Mouse (Mus musculus) hindbrain, embryonic 11.5 days (tissue): Measurements from ENCODE around the gene Hip1r. TPM values are rescaled to one million over a fixed set of nuclear protein-coding genes. Genes with fewer than 3 reads are reported as not detected.

Source experiments
- ATAC-seq: fragments of 200-750 bp; cut with Nextera tagmentation; 2 replicates; pipeline ENCODE4 v1.8.0; 2017; ENCODE audit warnings: mild to moderate bottlenecking, moderate TSS enrichment, moderate library complexity; ENCODE audit not compliant: low FRiP score
- DNase-seq: peaks from one replicate; pipeline ENCODE4 v3.0.0-alpha.2; 2015; ENCODE audit warnings: low spot score
- H3K27ac ChIP-seq: fragments of 300-500 bp; sonication (generic); 2 replicates; pipeline ENCODE4 v1.5.1; 2014; ENCODE audit warnings: mild to moderate bottlenecking, low read depth, low read length
- H3K27me3 ChIP-seq: fragments of 300-500 bp; sonication (generic); 2 replicates; pipeline ENCODE4 v1.6.1; 2014; ENCODE audit warnings: mild to moderate bottlenecking, low read length, moderate library complexity, mixed read lengths; ENCODE audit not compliant: control insufficient read depth, insufficient read depth
- H3K36me3 ChIP-seq: fragments of 300-500 bp; sonication (generic); 2 replicates; pipeline ENCODE4 v1.6.1; 2014; ENCODE audit warnings: mild to moderate bottlenecking, low read length, moderate library complexity, mixed read lengths; ENCODE audit not compliant: control insufficient read depth, insufficient read depth
- H3K4me1 ChIP-seq: fragments of 300-500 bp; sonication (generic); replicated peaks from 2 replicates; pipeline ENCODE4 v1.6.1; 2014; ENCODE audit warnings: low read length, mixed read lengths; ENCODE audit not compliant: control insufficient read depth, insufficient read depth
- H3K4me2 ChIP-seq: fragments of 300-500 bp; sonication (generic); replicated peaks from 2 replicates; pipeline ENCODE4 v1.6.1; 2014; ENCODE audit warnings: mild to moderate bottlenecking, low read depth, low read length
- H3K4me3 ChIP-seq: fragments of 300-500 bp; sonication (generic); 2 replicates; pipeline ENCODE4 v1.5.1; 2014; ENCODE audit warnings: low read depth, low read length
- H3K9ac ChIP-seq: fragments of 300-500 bp; sonication (generic); 2 replicates; pipeline ENCODE4 v1.6.1; 2014; ENCODE audit warnings: low read depth, low read length
- H3K9me3 ChIP-seq: fragments of 300-500 bp; sonication (generic); 2 replicates; pipeline ENCODE4 v1.6.1; 2016; ENCODE audit warnings: low read length; ENCODE audit not compliant: control insufficient read depth
- WGBS: fragments of 180-500 bp; shearing (Covaris S2); extraction: QIAGEN DNeasy Blood & Tissue Kit; methylation state at CpG from one replicate; pipeline ENCODE4 v1.1.7; 2014; 5-methylcytosine and 5-hydroxymethylcytosine counted together
- polyA plus RNA-seq: library from polyadenylated mRNA; unstranded; fragments of >200 nt; fragmentation: Nextera tagmentation; extraction: Ambion mirVana; gene quantifications from 2 replicates; pipeline ENCODE4 v1.2.1, GENCODE M21; 2014

Gene Hip1r
- 6.0 and 9.7 TPM in 2 replicates for polyA plus RNA-seq

DNA sequence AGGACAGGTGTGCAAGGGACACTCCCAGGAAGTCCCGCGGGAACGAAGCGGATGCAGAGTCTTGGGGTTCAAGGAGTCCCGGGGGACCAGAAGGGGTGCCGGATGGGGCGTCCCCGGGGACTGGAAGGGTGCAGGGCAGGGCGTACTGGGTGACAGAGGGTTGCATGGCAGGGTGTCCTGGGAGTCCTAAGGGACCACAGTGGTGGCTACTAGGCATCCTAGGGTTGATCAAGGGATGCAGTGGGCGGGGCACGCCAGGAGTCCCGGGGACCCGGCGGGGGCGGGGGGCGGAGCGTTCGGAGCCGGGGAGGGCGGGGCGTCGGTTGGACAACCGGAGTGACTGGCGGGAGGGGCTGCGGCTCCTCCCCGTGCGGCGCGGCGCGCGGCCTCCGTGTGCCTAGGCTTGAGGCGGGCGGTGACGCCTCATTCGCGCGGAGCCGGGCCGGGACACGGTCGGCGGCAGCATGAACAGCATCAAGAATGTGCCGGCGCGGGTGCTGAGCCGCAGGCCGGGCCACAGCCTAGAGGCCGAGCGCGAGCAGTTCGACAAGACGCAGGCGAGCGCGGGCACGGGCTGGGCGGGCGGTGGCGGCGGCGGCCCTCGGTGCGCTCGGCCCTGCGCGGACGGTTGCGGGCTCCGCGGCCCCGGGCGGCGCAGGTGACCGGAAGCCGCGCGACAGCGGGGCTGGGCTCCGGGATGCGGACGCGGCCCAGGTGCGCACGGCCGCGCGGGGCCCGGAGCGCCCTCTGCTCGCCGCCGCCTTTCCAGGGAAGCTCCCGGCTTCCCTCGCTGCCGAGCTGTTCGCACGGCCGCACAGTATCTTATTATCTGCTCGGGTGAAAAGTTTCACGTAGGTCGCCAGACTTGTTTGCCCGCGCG lies at the start of gene Hip1r:
Gene Hip1r, plus strand, starts transcription at position 330 of the 880 bp plus-strand sequence.
- ATAC-seq (peak; percentile 72), DNase-seq (peak; percentile 76)
- 2% methylated on average over 60 of the region's 106 CpGs for WGBS
- no peaks in the 10 kb centered on the region for H3K36me3 ChIP-seq
- peak within 1 kb of the TSS; percentile 66 for H3K9ac ChIP-seq
- H3K27ac ChIP-seq = 0 out of 2 replicates have a peak within 1 kb of the TSS, but pooled peaks have one; percentile 42
- H3K4me3 ChIP-seq = peak within 1 kb of the TSS; percentile 61
- H3K27me3 ChIP-seq = peaks cover 8% of the 10 kb centered on the region; the same call in 1 of the 2 replicates
- peak within 1 kb of the TSS; percentile 92 for H3K4me2 ChIP-seq
- peaks cover 3% of the 10 kb centered on the region for H3K4me1 ChIP-seq
- no peaks in the 10 kb centered on the region for H3K9me3 ChIP-seq

GRCm38 (mm10) chr5:123927118-123927517 lies 46.3 kb upstream of the Hip1r start, which contains the start of gene Gm43518:
Gene Gm43518, plus strand, starts transcription at chr5:123927418.
- Histone ChIP-seq H3K4me3 (no peak within 1 kb of the TSS), H3K9ac (no peak within 1 kb of the TSS), H3K27ac (no peak within 1 kb of the TSS), H3K9me3 (no peaks in the 10 kb centered on the region), H3K27me3 (no peaks in the 10 kb centered on the region), H3K36me3 (peaks cover 9% of the 10 kb centered on the region; the same call in 1 of the 2 replicates), H3K4me1 (no peaks in the 10 kb centered on the region), H3K4me2 (no peak within 1 kb of the TSS)
- ATAC-seq (no peak), DNase-seq (no peak)
- 95% methylated on average over 9 of the region's 9 CpGs for WGBS

- ATAC-seq (peak; percentile 97), DNase-seq (peak; percentile 98)
- Histone ChIP-seq H3K4me1 (no peaks in the 10 kb centered on the region), H3K36me3 (0 out of 2 replicates have a peak, but pooled peaks cover 3% of the 10 kb centered on the region), H3K4me2 (peak within 1 kb of the TSS; percentile 68), H3K9me3 (no peaks in the 10 kb centered on the region), H3K27me3 (no peaks in the 10 kb centered on the region), H3K9ac (peak within 1 kb of the TSS; percentile 92), H3K4me3 (peak within 1 kb of the TSS; percentile 69), H3K27ac (peak within 1 kb of the TSS; percentile 69)
- WGBS = 0% methylated on average over 51 of the region's 56 CpGs
These were observed 42.9 kb upstream of the Hip1r start, which contains the start of gene Ccdc62 for GRCm38 (mm10) chr5:123930508-123930989. Gene Ccdc62, plus strand, starts transcription at chr5:123930679.

DNA sequence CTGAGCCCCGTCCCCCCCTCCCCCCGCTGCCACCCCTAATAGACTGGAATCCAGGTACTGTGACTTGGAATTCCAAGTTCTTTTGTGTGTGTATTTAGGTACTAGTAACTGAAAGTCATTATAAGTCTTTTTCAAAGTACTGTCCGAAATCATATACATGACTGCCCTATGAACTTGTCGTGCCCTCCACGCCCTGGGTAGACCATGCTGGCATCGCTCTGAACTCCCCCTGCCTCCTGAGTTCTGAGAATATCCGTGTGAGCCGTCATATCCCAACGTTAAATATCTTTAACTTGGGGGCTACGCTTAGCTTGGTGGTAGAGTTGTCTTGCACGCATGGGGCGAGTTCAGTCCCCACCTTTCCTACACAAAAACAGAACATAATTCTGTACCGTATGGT lies 42.3 kb upstream of the Hip1r start:
- ATAC-seq (no peak), DNase-seq (no peak)
- Histone ChIP-seq H3K4me1 (no peaks in the 10 kb centered on the region), H3K4me3 (peak overlapping the region; percentile 69), H3K27me3 (no peaks in the 10 kb centered on the region), H3K9me3 (no peaks in the 10 kb centered on the region), H3K36me3 (0 out of 2 replicates have a peak, but pooled peaks cover 3% of the 10 kb centered on the region), H3K4me2 (peak overlapping the region; percentile 68), H3K27ac (no peak overlapping the region), H3K9ac (peak overlapping the region; percentile 92)
- WGBS = 54% methylated on average over 13 of the region's 13 CpGs

GRCm38 (mm10) chr5:123932927-123933326 lies 40.5 kb upstream of the Hip1r start:
- Histone ChIP-seq H3K27ac (no peak overlapping the region), H3K4me2 (no peak overlapping the region), H3K9ac (no peak overlapping the region), H3K9me3 (no peaks in the 10 kb centered on the region), H3K27me3 (no peaks in the 10 kb centered on the region), H3K4me1 (no peaks in the 10 kb centered on the region), H3K4me3 (no peak overlapping the region), H3K36me3 (no peaks in the 10 kb centered on the region)
- DNase-seq (no peak), ATAC-seq (no peak)

GRCm38 (mm10) chr5:123933556-123933955 lies 39.9 kb upstream of the Hip1r start:
- Histone ChIP-seq H3K27ac (no peak overlapping the region), H3K9ac (no peak overlapping the region), H3K9me3 (no peaks in the 10 kb centered on the region), H3K4me3 (no peak overlapping the region), H3K4me2 (no peak overlapping the region), H3K27me3 (no peaks in the 10 kb centered on the region), H3K4me1 (no peaks in the 10 kb centered on the region), H3K36me3 (no peaks in the 10 kb centered on the region)
- 87% methylated on average over 12 of the region's 12 CpGs for WGBS
- ATAC-seq (no peak), DNase-seq (no peak)

- no peaks in the 10 kb centered on the region for H3K36me3 ChIP-seq
- no peak for ATAC-seq
- DNase-seq = peak; percentile 61
- 38% methylated on average over 18 of the region's 18 CpGs for WGBS
- no peaks in the 10 kb centered on the region for H3K4me1 ChIP-seq
- no peak overlapping the region for H3K4me3 ChIP-seq
- H3K27me3 ChIP-seq = no peaks in the 10 kb centered on the region
- no peak overlapping the region for H3K9ac ChIP-seq
- H3K4me2 ChIP-seq = no peak overlapping the region
- no peaks in the 10 kb centered on the region for H3K9me3 ChIP-seq
- no peak overlapping the region for H3K27ac ChIP-seq
These were observed 39.4 kb upstream of the Hip1r start for GRCm38 (mm10) chr5:123933957-123934591.

DNA sequence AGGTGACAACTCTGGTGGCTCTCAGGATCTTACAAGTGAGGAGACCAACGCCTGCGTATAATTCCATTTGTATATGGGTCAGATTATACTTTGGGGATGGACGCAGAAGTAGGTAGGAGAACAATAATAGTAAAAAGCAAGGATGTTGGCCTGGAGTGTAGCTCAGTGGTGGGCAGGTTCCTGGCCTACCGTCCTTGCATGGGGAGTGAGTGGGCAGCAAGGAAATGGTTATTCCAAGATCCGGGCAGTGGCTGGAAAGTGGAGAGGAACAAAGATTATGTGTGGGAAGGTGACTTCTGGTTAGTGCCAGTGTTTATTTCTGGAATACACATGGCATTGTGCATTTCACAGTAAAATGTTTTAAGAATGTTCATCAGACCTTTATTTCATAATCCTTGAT lies 37.5 kb upstream of the Hip1r start:
- no peak overlapping the region for H3K27ac ChIP-seq
- H3K9ac ChIP-seq = no peak overlapping the region
- H3K36me3 ChIP-seq = no peaks in the 10 kb centered on the region
- no peak for DNase-seq
- no peaks in the 10 kb centered on the region for H3K9me3 ChIP-seq
- H3K4me1 ChIP-seq = no peaks in the 10 kb centered on the region
- 90% methylated on average over 5 of the region's 5 CpGs for WGBS
- no peak overlapping the region for H3K4me3 ChIP-seq
- ATAC-seq = no peak
- no peak overlapping the region for H3K4me2 ChIP-seq
- H3K27me3 ChIP-seq = no peaks in the 10 kb centered on the region
